Mouse (Mus musculus): ENCODE results near the gene Fbxl14. TPM values are rescaled to one million over a fixed set of nuclear protein-coding genes. Genes with fewer than 3 reads are reported as not detected.

The Fbxl14 gene
- total RNA-seq, 1 experiment = 44.1 TPM

DNA sequence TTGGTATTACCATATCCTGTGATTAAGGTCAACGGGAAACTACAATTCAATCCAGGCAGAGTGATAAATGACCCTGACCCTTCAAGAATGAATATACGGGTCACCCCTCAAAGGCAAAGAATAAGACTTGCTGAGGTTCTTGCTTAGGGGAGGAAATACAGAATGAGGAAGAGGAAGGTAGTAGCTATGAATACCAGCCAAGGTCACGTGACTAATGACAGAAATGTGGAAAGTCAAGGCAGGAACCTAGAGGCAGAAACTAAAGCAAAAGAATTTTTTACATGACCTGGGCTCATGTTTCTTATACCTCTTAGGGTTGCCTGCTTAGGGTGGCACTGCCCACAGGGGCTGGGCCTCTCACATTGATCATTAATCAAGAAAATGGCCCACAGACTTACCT lies 6.8 kb upstream of the Fbxl14 start:
- Histone ChIP-seq H3K4me1 (ENCODE audit: control insufficient read depth in 2 of 2, insufficient read depth in 2 of 2, low read length in 2 of 2, poor library complexity in 1 of 2) (no peaks in the 10 kb centered on the region), H3K27ac (ENCODE audit: insufficient read depth, low read depth, low read length, poor library complexity, severe bottlenecking) (no peak overlapping the region), H3K36me3 (ENCODE audit: control insufficient read depth, insufficient read depth, low read length, poor library complexity, severe bottlenecking) (no peaks in the 10 kb centered on the region), H3K9ac (ENCODE audit: insufficient read depth, low read depth, low read length, poor library complexity, severe bottlenecking) (no peak overlapping the region), H3K4me3 (ENCODE audit: insufficient read depth in 1 of 2, low read depth in 1 of 2, low read length in 2 of 2, poor library complexity in 1 of 2, severe bottlenecking in 1 of 2) (no peak overlapping the region), H3K9me3 (ENCODE audit: control insufficient read depth, insufficient read depth, low read depth, low read length) (no peaks in the 10 kb centered on the region)
- in situ Hi-C loops (cut with MboI; ENCODE audit: low sequenced_read_pairs in 2 of 2, unreplicated experiment in 2 of 2) = no loop called here
- no peak for DNase-seq (ENCODE audit: low read depth, low spot score)
- TF ChIP-seq MAFK (IDR thresholded peaks at IDR 0.05; ENCODE audit: insufficient read depth, low read depth, low read length) = no peak
- no peak for TF ChIP-seq HCFC1 (IDR thresholded peaks at IDR 0.05; ENCODE audit: borderline replicate concordance, insufficient read depth, low read length)
- no peak for TF ChIP-seq ZC3H11A (IDR thresholded peaks at IDR 0.05; ENCODE audit: borderline replicate concordance, low read depth, low read length)
- no peak for TF ChIP-seq CHD2 (IDR thresholded peaks at IDR 0.05; ENCODE audit: low read depth, low read length)
- TF ChIP-seq ZNF384 (IDR thresholded peaks at IDR 0.05; ENCODE audit: low read depth, low read length) = no peak

DNA sequence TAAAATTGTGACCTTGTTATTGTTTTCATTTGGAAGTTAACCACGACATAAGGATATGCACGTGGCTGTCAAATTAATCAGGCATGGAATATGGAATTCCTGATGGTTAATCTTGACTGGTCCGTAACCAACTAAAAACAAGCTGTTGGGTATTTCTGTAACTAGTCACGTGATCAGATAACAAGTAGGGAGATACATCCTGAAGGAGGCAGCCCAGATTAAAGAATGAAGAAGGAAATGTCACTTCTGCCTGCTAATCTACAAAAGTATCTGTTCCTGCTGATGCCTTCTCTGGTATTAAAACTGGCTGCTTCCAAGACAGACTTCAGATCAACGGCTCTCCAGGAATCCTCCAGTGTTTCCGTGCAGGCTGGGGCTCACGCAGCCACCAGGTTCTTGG lies 6.0 kb upstream of the Fbxl14 start:
- no peak for DNase-seq (ENCODE audit: low read depth, low spot score)
- in situ Hi-C loops (cut with MboI; ENCODE audit: low sequenced_read_pairs in 2 of 2, unreplicated experiment in 2 of 2) = no loop called here

DNA sequence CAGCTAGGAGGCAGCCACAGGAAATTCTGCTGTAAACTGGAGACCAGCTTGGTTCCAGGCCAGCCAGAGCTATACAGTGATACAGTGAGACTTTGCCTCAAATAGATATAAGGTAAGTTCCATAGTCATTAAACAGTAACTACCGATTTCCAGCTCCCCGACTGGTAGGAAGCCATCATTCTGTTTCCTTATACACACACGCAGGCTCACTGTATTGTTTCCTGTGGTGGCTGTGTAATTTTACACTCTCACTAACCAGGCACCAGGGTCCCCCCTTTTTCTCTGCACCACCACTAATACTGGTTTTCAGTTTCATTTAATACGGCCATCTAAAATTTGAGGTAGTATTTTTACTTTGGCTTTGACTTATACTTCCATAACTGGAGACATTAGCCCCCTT lies 5.5 kb upstream of the Fbxl14 start:
- no peaks in the 10 kb centered on the region for H3K36me3 ChIP-seq (ENCODE audit: control insufficient read depth, insufficient read depth, low read length, poor library complexity, severe bottlenecking)
- TF ChIP-seq HCFC1 (IDR thresholded peaks at IDR 0.05; ENCODE audit: borderline replicate concordance, insufficient read depth, low read length) = no peak
- no peak for TF ChIP-seq CHD2 (IDR thresholded peaks at IDR 0.05; ENCODE audit: low read depth, low read length)
- in situ Hi-C loops (cut with MboI; ENCODE audit: low sequenced_read_pairs in 2 of 2, unreplicated experiment in 2 of 2) = no loop called here
- H3K4me3 ChIP-seq (ENCODE audit: insufficient read depth in 1 of 2, low read depth in 1 of 2, low read length in 2 of 2, poor library complexity in 1 of 2, severe bottlenecking in 1 of 2) = no peak overlapping the region
- H3K9me3 ChIP-seq (ENCODE audit: control insufficient read depth, insufficient read depth, low read depth, low read length) = no peaks in the 10 kb centered on the region
- H3K4me1 ChIP-seq (ENCODE audit: control insufficient read depth in 2 of 2, insufficient read depth in 2 of 2, low read length in 2 of 2, poor library complexity in 1 of 2) = 0 out of 4 replicates have a peak, but pooled peaks cover 0 to 2% of the 10 kb centered on the region in 2 experiments
- no peak overlapping the region for H3K27ac ChIP-seq (ENCODE audit: insufficient read depth, low read depth, low read length, poor library complexity, severe bottlenecking)
- DNase-seq (ENCODE audit: low read depth, low spot score) = no peak
- no peak overlapping the region for H3K9ac ChIP-seq (ENCODE audit: insufficient read depth, low read depth, low read length, poor library complexity, severe bottlenecking)

More for the DNA sequence above, 6.0 kb upstream of the Fbxl14 start:
- Histone ChIP-seq H3K4me1 (ENCODE audit: control insufficient read depth in 2 of 2, insufficient read depth in 2 of 2, low read length in 2 of 2, poor library complexity in 1 of 2) (0 out of 4 replicates have a peak, but pooled peaks cover 0 to 2% of the 10 kb centered on the region in 2 experiments), H3K9me3 (ENCODE audit: control insufficient read depth, insufficient read depth, low read depth, low read length) (no peaks in the 10 kb centered on the region), H3K9ac (ENCODE audit: insufficient read depth, low read depth, low read length, poor library complexity, severe bottlenecking) (no peak overlapping the region), H3K4me3 (ENCODE audit: insufficient read depth in 1 of 2, low read depth in 1 of 2, low read length in 2 of 2, poor library complexity in 1 of 2, severe bottlenecking in 1 of 2) (no peak overlapping the region), H3K27ac (ENCODE audit: insufficient read depth, low read depth, low read length, poor library complexity, severe bottlenecking) (no peak overlapping the region), H3K36me3 (ENCODE audit: control insufficient read depth, insufficient read depth, low read length, poor library complexity, severe bottlenecking) (no peaks in the 10 kb centered on the region)
- no peak for TF ChIP-seq MAFK (IDR thresholded peaks at IDR 0.05; ENCODE audit: insufficient read depth, low read depth, low read length)
- no peak for TF ChIP-seq ZNF384 (IDR thresholded peaks at IDR 0.05; ENCODE audit: low read depth, low read length)
- TF ChIP-seq CHD2 (IDR thresholded peaks at IDR 0.05; ENCODE audit: low read depth, low read length) = no peak
- TF ChIP-seq ZC3H11A (IDR thresholded peaks at IDR 0.05; ENCODE audit: borderline replicate concordance, low read depth, low read length) = no peak
- no peak for TF ChIP-seq HCFC1 (IDR thresholded peaks at IDR 0.05; ENCODE audit: borderline replicate concordance, insufficient read depth, low read length)

DNA sequence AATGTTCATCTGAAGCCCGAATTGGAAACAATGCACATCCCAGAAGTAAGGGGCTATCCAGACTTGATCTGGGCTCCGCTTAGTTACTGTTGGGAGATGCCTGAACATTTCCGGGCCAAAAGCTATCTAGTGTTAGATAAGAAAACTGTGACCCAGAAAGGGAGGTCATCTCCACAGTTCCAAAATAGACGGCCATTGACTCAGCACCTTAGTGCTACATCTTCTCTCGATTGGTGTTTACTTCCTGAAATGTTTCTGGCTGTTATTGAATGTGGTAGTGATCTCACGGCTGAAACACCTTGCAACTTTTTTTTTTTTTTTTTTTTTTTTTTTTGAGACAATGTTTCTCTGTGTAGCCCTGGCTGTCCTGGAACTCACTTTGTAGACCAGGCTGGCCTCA lies 3.5 kb upstream of the Fbxl14 start:
- Histone ChIP-seq H3K9me3 (ENCODE audit: control insufficient read depth, insufficient read depth, low read depth, low read length) (no peaks in the 10 kb centered on the region), H3K9ac (ENCODE audit: insufficient read depth, low read depth, low read length, poor library complexity, severe bottlenecking) (no peak overlapping the region), H3K4me3 (ENCODE audit: insufficient read depth in 1 of 2, low read depth in 1 of 2, low read length in 2 of 2, poor library complexity in 1 of 2, severe bottlenecking in 1 of 2) (no peak overlapping the region), H3K4me1 (ENCODE audit: control insufficient read depth in 2 of 2, insufficient read depth in 2 of 2, low read length in 2 of 2, poor library complexity in 1 of 2) (peaks cover 0 to 2% of the 10 kb centered on the region in 2 experiments; a peak in 1 of 4 replicates), H3K36me3 (ENCODE audit: control insufficient read depth, insufficient read depth, low read length, poor library complexity, severe bottlenecking) (peaks cover 7% of the 10 kb centered on the region; the same call in 1 of the 2 replicates), H3K27ac (ENCODE audit: insufficient read depth, low read depth, low read length, poor library complexity, severe bottlenecking) (no peak overlapping the region)
- no peak for DNase-seq (ENCODE audit: low read depth, low spot score)
- TF ChIP-seq CHD2 (IDR thresholded peaks at IDR 0.05; ENCODE audit: low read depth, low read length) (no peak), MAFK (IDR thresholded peaks at IDR 0.05; ENCODE audit: insufficient read depth, low read depth, low read length) (no peak), HCFC1 (IDR thresholded peaks at IDR 0.05; ENCODE audit: borderline replicate concordance, insufficient read depth, low read length) (no peak), ZC3H11A (IDR thresholded peaks at IDR 0.05; ENCODE audit: borderline replicate concordance, low read depth, low read length) (no peak), ZNF384 (IDR thresholded peaks at IDR 0.05; ENCODE audit: low read depth, low read length) (no peak)
- in situ Hi-C loops (cut with MboI; ENCODE audit: low sequenced_read_pairs in 2 of 2, unreplicated experiment in 2 of 2) = loop anchor here (25.0 kb wide), 2 partner anchors 436 to 711 kb away; partner anchors contain the start of gene Rad52 (in 2 of the 2)
